Mouse (Mus musculus) left cerebral cortex, adult 8-10 months (tissue): Measurements from ENCODE around the gene Ildr1. TPM values are rescaled to one million over a fixed set of nuclear protein-coding genes. Genes with fewer than 3 reads are reported as not detected.
A peak's percentile ranks its signal among the peaks of the same experiment; 100 is the strongest.

Experiments
- DNase-seq, 2 experiments: peaks; one replicate each; pipeline ENCODE4 v3.0.0; 2022; ENCODE audit warnings: low spot score in 2 of 2
- total RNA-seq, 4 experiments: library from RNA; stranded (reverse); gene quantifications; 2 replicates each; pipeline ENCODE4 v1.2.4; 2022

Gene Ildr1
- total RNA-seq, 4 experiments from 2014 or later = 0.13 to 0.57 (median 0.20) TPM

- DNase-seq = no peak
Observed at GRCm38 (mm10) chr16:36700484-36700883, 6.7 kb downstream of the Ildr1 start.

GRCm38 (mm10) chr16:36707702-36708423 lies 14.1 kb downstream of the Ildr1 start:
- DNase-seq = no peak

- DNase-seq = no peak
Observed at GRCm38 (mm10) chr16:36708751-36709150, 15.0 kb downstream of the Ildr1 start.

GRCm38 (mm10) chr16:36709405-36709804 lies 15.6 kb downstream of the Ildr1 start:
- no peak for DNase-seq

GRCm38 (mm10) chr16:36710794-36711193 lies 17.0 kb downstream of the Ildr1 start:
- DNase-seq = no peak

- DNase-seq = no peak
Observed at GRCm38 (mm10) chr16:36711760-36712159, 18.0 kb downstream of the Ildr1 start.

GRCm38 (mm10) chr16:36717481-36717880 lies 23.7 kb downstream of the Ildr1 start:
- no peak for DNase-seq

- no peak for DNase-seq
Observed at GRCm38 (mm10) chr16:36718637-36719036, 24.9 kb downstream of the Ildr1 start.

- DNase-seq = no peak
Observed at GRCm38 (mm10) chr16:36720194-36721055, 26.6 kb downstream of the Ildr1 start.

GRCm38 (mm10) chr16:36722739-36723138 lies 29.0 kb downstream of the Ildr1 start:
- DNase-seq = no peak

GRCm38 (mm10) chr16:36723880-36724443 lies 30.2 kb downstream of the Ildr1 start:
- no peak for DNase-seq

GRCm38 (mm10) chr16:36728959-36729358 lies 35.2 kb downstream of the Ildr1 start:
- no peak for DNase-seq

- DNase-seq = no peak
Observed at GRCm38 (mm10) chr16:36732572-36732971, 38.8 kb downstream of the Ildr1 start.

- DNase-seq = no peak
Observed at GRCm38 (mm10) chr16:36733827-36734226, 40.0 kb downstream of the Ildr1 start.

GRCm38 (mm10) chr16:36735421-36735820 lies 41.6 kb downstream of the Ildr1 start:
- DNase-seq = no peak

GRCm38 (mm10) chr16:36739404-36739930 lies 45.7 kb downstream of the Ildr1 start:
- DNase-seq = no peak

GRCm38 (mm10) chr16:36743580-36743979 lies 49.8 kb downstream of the Ildr1 start:
- DNase-seq = no peak

GRCm38 (mm10) chr16:36747068-36747467 lies 53.3 kb downstream of the Ildr1 start:
- DNase-seq = no peak

GRCm38 (mm10) chr16:36747767-36748166 lies 54.0 kb downstream of the Ildr1 start:
- no peak for DNase-seq

- DNase-seq = no peak
Observed at GRCm38 (mm10) chr16:36751979-36752378, 58.2 kb downstream of the Ildr1 start.

- DNase-seq = no peak
Observed at GRCm38 (mm10) chr16:36770191-36770771, 76.5 kb downstream of the Ildr1 start.

GRCm38 (mm10) chr16:36770830-36771229 lies 77.1 kb downstream of the Ildr1 start:
- DNase-seq = peak in 1 of 2 experiments; percentile 42
